Mouse (Mus musculus): ENCODE results near the gene Smad1.

Smad1 gene

GRCm38 (mm10) chr8:79354009-79354408 lies 45.3 kb downstream of the Smad1 start:
- DNase-seq (ENCODE audit: low read depth) = no peak

- no peak for DNase-seq (ENCODE audit: low read depth)
Measured at GRCm38 (mm10) chr8:79351916-79352315, 47.4 kb downstream of the Smad1 start.

- DNase-seq (ENCODE audit: low read depth) = no peak
Measured at GRCm38 (mm10) chr8:79350805-79351204, 48.5 kb downstream of the Smad1 start.

- peak; percentile 85 for DNase-seq (ENCODE audit: low read depth)
Measured at GRCm38 (mm10) chr8:79350094-79350593, 49.2 kb downstream of the Smad1 start.

GRCm38 (mm10) chr8:79346414-79346813 lies 52.9 kb downstream of the Smad1 start:
- DNase-seq (ENCODE audit: low read depth) = no peak

- no peak for DNase-seq (ENCODE audit: low read depth)
Measured at GRCm38 (mm10) chr8:79345856-79346255, 53.5 kb downstream of the Smad1 start.

- no peak for DNase-seq (ENCODE audit: low read depth)
Measured at GRCm38 (mm10) chr8:79341236-79341635, 58.1 kb downstream of the Smad1 start.

- DNase-seq (ENCODE audit: low read depth) = peak; percentile 37
Measured at GRCm38 (mm10) chr8:79339555-79339954, 59.8 kb downstream of the Smad1 start.

- DNase-seq (ENCODE audit: low read depth) = no peak
Measured at GRCm38 (mm10) chr8:79338619-79339018, 60.7 kb downstream of the Smad1 start.

- DNase-seq (ENCODE audit: low read depth) = no peak
Measured at GRCm38 (mm10) chr8:79332109-79332900, 67.0 kb downstream of the Smad1 start.

- DNase-seq (ENCODE audit: low read depth) = no peak
Measured at GRCm38 (mm10) chr8:79331571-79331970, 67.7 kb downstream of the Smad1 start.

GRCm38 (mm10) chr8:79331017-79331416 lies 68.3 kb downstream of the Smad1 start:
- DNase-seq (ENCODE audit: low read depth) = peak; percentile 32

- DNase-seq (ENCODE audit: low read depth) = no peak
Measured at GRCm38 (mm10) chr8:79329735-79330134, 69.6 kb downstream of the Smad1 start.

GRCm38 (mm10) chr8:79329182-79329581 lies 70.1 kb downstream of the Smad1 start:
- DNase-seq (ENCODE audit: low read depth) = no peak

GRCm38 (mm10) chr8:79325510-79325909 lies 73.8 kb downstream of the Smad1 start:
- DNase-seq (ENCODE audit: low read depth) = no peak

GRCm38 (mm10) chr8:79324928-79325327 lies 74.4 kb downstream of the Smad1 start:
- DNase-seq (ENCODE audit: low read depth) = no peak

- no peak for DNase-seq (ENCODE audit: low read depth)
Measured at GRCm38 (mm10) chr8:79324036-79324435, 75.3 kb downstream of the Smad1 start.

- no peak for DNase-seq (ENCODE audit: low read depth)
Measured at GRCm38 (mm10) chr8:79323121-79323520, 76.2 kb downstream of the Smad1 start.

GRCm38 (mm10) chr8:79310801-79311200 lies 88.5 kb downstream of the Smad1 start:
- DNase-seq (ENCODE audit: low read depth) = no peak

- DNase-seq (ENCODE audit: low read depth) = no peak
Measured at GRCm38 (mm10) chr8:79305941-79306340, 93.4 kb downstream of the Smad1 start.

GRCm38 (mm10) chr8:79301548-79301947 lies 97.8 kb downstream of the Smad1 start:
- DNase-seq (ENCODE audit: low read depth) = no peak

- no peak for DNase-seq (ENCODE audit: low read depth)
Measured at GRCm38 (mm10) chr8:79299704-79300103, 99.6 kb downstream of the Smad1 start.

- DNase-seq (ENCODE audit: low read depth) = peak; percentile 86
Measured at GRCm38 (mm10) chr8:79297763-79298162, 101.6 kb downstream of the Smad1 start.

Data from NIH3T3 (cell line).